Mouse (Mus musculus): ENCODE measurements at regions not wholly inside any gene's neighbourhood (a gene's known extent, or its start where the extent isn't known, plus 50 kb on each side); places are given as distances from the start of the nearest gene placed in this dataset.
A peak's percentile ranks its signal among the peaks of the same experiment; 100 is the strongest.

- H3K27ac ChIP-seq, result no peak overlapping the region
- 81% methylated on average over 4 of the region's 4 CpGs for WGBS
- H3K36me3 ChIP-seq, result no peaks in the 10 kb centered on the region
- no peak for DNase-seq (ENCODE audit: low spot score)
- no peaks in the 10 kb centered on the region for H3K9me3 ChIP-seq
- H3K4me1 ChIP-seq, result no peaks in the 10 kb centered on the region
- H3K27me3 ChIP-seq (ENCODE audit: insufficient read depth, poor library complexity, severe bottlenecking), result no peaks in the 10 kb centered on the region
- H3K4me3 ChIP-seq, result no peak overlapping the region
These were observed 279.3 kb upstream of the Paip1 start for GRCm38 (mm10) chr13:119149141-119149540.

- Histone ChIP-seq H3K36me3 (no peaks in the 10 kb centered on the region), H3K27me3 (ENCODE audit: insufficient read depth, poor library complexity, severe bottlenecking) (no peaks in the 10 kb centered on the region), H3K4me3 (no peak overlapping the region), H3K9me3 (no peaks in the 10 kb centered on the region), H3K27ac (no peak overlapping the region), H3K4me1 (no peaks in the 10 kb centered on the region)
- no peak for DNase-seq (ENCODE audit: low spot score)
- 79% methylated on average over 4 of the region's 4 CpGs for WGBS
These were observed 277.4 kb upstream of the Paip1 start for GRCm38 (mm10) chr13:119150847-119151548.

GRCm38 (mm10) chr13:119177753-119178152 lies 250.6 kb upstream of the Paip1 start:
- Histone ChIP-seq H3K27ac (no peak overlapping the region), H3K9me3 (no peaks in the 10 kb centered on the region), H3K4me1 (no peaks in the 10 kb centered on the region; the same call in 1 of the 2 replicates), H3K4me3 (no peak overlapping the region), H3K27me3 (ENCODE audit: insufficient read depth, poor library complexity, severe bottlenecking) (no peaks in the 10 kb centered on the region), H3K36me3 (no peaks in the 10 kb centered on the region)
- 36% methylated on average over 4 of the region's 4 CpGs for WGBS
- no peak for DNase-seq (ENCODE audit: low spot score)

- no peaks in the 10 kb centered on the region for H3K27me3 ChIP-seq (ENCODE audit: insufficient read depth, poor library complexity, severe bottlenecking)
- H3K4me3 ChIP-seq, result no peak overlapping the region
- no peaks in the 10 kb centered on the region for H3K9me3 ChIP-seq
- DNase-seq (ENCODE audit: low spot score), result no peak
- 72% methylated on average over 5 of the region's 5 CpGs for WGBS
- no peaks in the 10 kb centered on the region; the same call in 1 of the 2 replicates for H3K4me1 ChIP-seq
- no peak overlapping the region for H3K27ac ChIP-seq
- H3K36me3 ChIP-seq, result no peaks in the 10 kb centered on the region
These were observed 250.2 kb upstream of the Paip1 start for GRCm38 (mm10) chr13:119178212-119178611.

- Histone ChIP-seq H3K4me1 (no peaks in the 10 kb centered on the region; the same call in 1 of the 2 replicates), H3K27ac (no peak overlapping the region), H3K36me3 (no peaks in the 10 kb centered on the region), H3K27me3 (ENCODE audit: insufficient read depth, poor library complexity, severe bottlenecking) (no peaks in the 10 kb centered on the region), H3K4me3 (no peak overlapping the region), H3K9me3 (no peaks in the 10 kb centered on the region)
- WGBS, result 55% methylated on average over 1 of the region's 1 CpGs
- no peak for DNase-seq (ENCODE audit: low spot score)
These were observed 249.1 kb upstream of the Paip1 start for GRCm38 (mm10) chr13:119179157-119179920.

GRCm38 (mm10) chr13:119184322-119184877 lies 244.0 kb upstream of the Paip1 start:
- Histone ChIP-seq H3K27ac (no peak overlapping the region), H3K9me3 (no peaks in the 10 kb centered on the region), H3K4me1 (no peaks in the 10 kb centered on the region), H3K4me3 (no peak overlapping the region), H3K36me3 (no peaks in the 10 kb centered on the region), H3K27me3 (ENCODE audit: insufficient read depth, poor library complexity, severe bottlenecking) (no peaks in the 10 kb centered on the region)
- WGBS, result 96% methylated on average over 6 of the region's 6 CpGs
- no peak for DNase-seq (ENCODE audit: low spot score)

GRCm38 (mm10) chr13:119185567-119186143 lies 242.7 kb upstream of the Paip1 start:
- no peaks in the 10 kb centered on the region for H3K9me3 ChIP-seq
- no peak overlapping the region for H3K4me3 ChIP-seq
- no peak for DNase-seq (ENCODE audit: low spot score)
- H3K36me3 ChIP-seq, result no peaks in the 10 kb centered on the region
- no peaks in the 10 kb centered on the region for H3K4me1 ChIP-seq
- WGBS, result 90% methylated on average over 5 of the region's 5 CpGs
- H3K27me3 ChIP-seq (ENCODE audit: insufficient read depth, poor library complexity, severe bottlenecking), result no peaks in the 10 kb centered on the region
- H3K27ac ChIP-seq, result no peak overlapping the region

GRCm38 (mm10) chr13:119231556-119231955 lies 196.8 kb upstream of the Paip1 start:
- Histone ChIP-seq H3K9me3 (no peaks in the 10 kb centered on the region), H3K27me3 (ENCODE audit: insufficient read depth, poor library complexity, severe bottlenecking) (peaks cover 4% of the 10 kb centered on the region; the same call in 1 of the 2 replicates), H3K27ac (no peak overlapping the region), H3K4me3 (peak overlapping the region; percentile 8; the same call in 1 of the 2 replicates), H3K4me1 (peaks cover 10% of the 10 kb centered on the region; the same call in 1 of the 2 replicates), H3K36me3 (no peaks in the 10 kb centered on the region)
- no peak for DNase-seq (ENCODE audit: low spot score)
- 39% methylated on average over 11 of the region's 11 CpGs for WGBS

- Histone ChIP-seq H3K27ac (no peak overlapping the region), H3K27me3 (ENCODE audit: insufficient read depth, poor library complexity, severe bottlenecking) (peaks cover 4% of the 10 kb centered on the region), H3K4me3 (no peak overlapping the region), H3K9me3 (no peaks in the 10 kb centered on the region), H3K36me3 (no peaks in the 10 kb centered on the region), H3K4me1 (peaks cover 10% of the 10 kb centered on the region; the same call in 1 of the 2 replicates)
- WGBS, result 25% methylated on average over 8 of the region's 8 CpGs
- DNase-seq (ENCODE audit: low spot score), result no peak
These were observed 196.0 kb upstream of the Paip1 start for GRCm38 (mm10) chr13:119232100-119233029.

GRCm38 (mm10) chr13:119233030-119233385 lies 195.4 kb upstream of the Paip1 start:
- Histone ChIP-seq H3K36me3 (no peaks in the 10 kb centered on the region), H3K9me3 (no peaks in the 10 kb centered on the region), H3K4me1 (peaks cover 10% of the 10 kb centered on the region; the same call in 1 of the 2 replicates), H3K27ac (no peak overlapping the region), H3K4me3 (no peak overlapping the region), H3K27me3 (ENCODE audit: insufficient read depth, poor library complexity, severe bottlenecking) (peaks cover 4% of the 10 kb centered on the region)
- 60% methylated on average over 4 of the region's 4 CpGs for WGBS
- DNase-seq (ENCODE audit: low spot score), result no peak

- Histone ChIP-seq H3K36me3 (no peaks in the 10 kb centered on the region), H3K9me3 (no peaks in the 10 kb centered on the region), H3K4me1 (peaks cover 10% of the 10 kb centered on the region; the same call in 1 of the 2 replicates), H3K27me3 (ENCODE audit: insufficient read depth, poor library complexity, severe bottlenecking) (peaks cover 6% of the 10 kb centered on the region), H3K27ac (no peak overlapping the region), H3K4me3 (no peak overlapping the region)
- DNase-seq (ENCODE audit: low spot score), result no peak
- WGBS, result 61% methylated on average over 3 of the region's 3 CpGs
These were observed 194.5 kb upstream of the Paip1 start for GRCm38 (mm10) chr13:119233869-119234268.

- 24% methylated on average over 3 of the region's 3 CpGs for WGBS
- H3K27me3 ChIP-seq (ENCODE audit: insufficient read depth, poor library complexity, severe bottlenecking), result peaks cover 3% of the 10 kb centered on the region; the same call in 1 of the 2 replicates
- DNase-seq (ENCODE audit: low spot score), result no peak
- no peak overlapping the region for H3K27ac ChIP-seq
- H3K36me3 ChIP-seq, result no peaks in the 10 kb centered on the region
- no peaks in the 10 kb centered on the region for H3K9me3 ChIP-seq
- H3K4me1 ChIP-seq, result no peaks in the 10 kb centered on the region
- H3K4me3 ChIP-seq, result no peak overlapping the region
These were observed 186.0 kb upstream of the Paip1 start for GRCm38 (mm10) chr13:119242358-119242757.
